Mouse (Mus musculus) lung, postnatal 4 days (tissue): Measurements from ENCODE around the gene Twnk.
"Not testable (repeated sequence)": the region's sequence is repeated elsewhere in the genome, so short reads cannot be mapped to it uniquely, and the experiment has no call there.

Source experiments
- DNase-seq, 2 experiments: peaks; one replicate each; pipeline ENCODE4 v3.0.0; 2021

The Twnk gene

DNA sequence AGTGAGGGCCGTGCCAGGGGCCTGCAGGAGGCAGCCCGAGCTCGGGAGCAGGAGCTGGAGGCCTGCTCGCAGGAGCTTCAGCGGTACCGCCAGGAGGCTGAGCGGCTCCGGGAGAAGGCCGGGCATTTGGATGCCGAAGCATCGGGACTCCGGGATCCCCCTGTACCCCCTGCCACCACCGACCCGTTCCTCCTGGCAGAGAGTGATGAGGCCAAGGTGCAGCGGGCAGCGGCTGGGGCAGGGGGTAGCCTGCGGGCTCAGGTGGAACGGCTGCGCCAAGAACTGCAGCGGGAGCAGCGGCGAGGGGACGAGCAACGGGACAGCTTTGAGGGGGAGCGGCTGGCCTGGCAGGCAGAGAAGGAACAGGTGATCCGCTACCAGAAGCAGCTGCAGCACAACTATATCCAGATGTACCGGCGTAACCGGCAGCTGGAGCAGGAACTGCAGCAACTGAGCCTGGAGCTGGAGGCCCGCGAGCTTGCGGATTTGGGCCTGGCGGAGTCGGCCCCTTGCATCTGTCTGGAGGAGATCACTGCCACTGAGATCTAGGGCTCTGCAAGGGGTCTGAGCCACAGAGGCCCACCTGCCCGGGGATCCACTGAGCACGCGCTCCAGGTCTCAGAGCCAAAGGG, 20.6 kb downstream of the Twnk start:
- DNase-seq: peak in 1 of 2 experiments; percentile 28

DNA sequence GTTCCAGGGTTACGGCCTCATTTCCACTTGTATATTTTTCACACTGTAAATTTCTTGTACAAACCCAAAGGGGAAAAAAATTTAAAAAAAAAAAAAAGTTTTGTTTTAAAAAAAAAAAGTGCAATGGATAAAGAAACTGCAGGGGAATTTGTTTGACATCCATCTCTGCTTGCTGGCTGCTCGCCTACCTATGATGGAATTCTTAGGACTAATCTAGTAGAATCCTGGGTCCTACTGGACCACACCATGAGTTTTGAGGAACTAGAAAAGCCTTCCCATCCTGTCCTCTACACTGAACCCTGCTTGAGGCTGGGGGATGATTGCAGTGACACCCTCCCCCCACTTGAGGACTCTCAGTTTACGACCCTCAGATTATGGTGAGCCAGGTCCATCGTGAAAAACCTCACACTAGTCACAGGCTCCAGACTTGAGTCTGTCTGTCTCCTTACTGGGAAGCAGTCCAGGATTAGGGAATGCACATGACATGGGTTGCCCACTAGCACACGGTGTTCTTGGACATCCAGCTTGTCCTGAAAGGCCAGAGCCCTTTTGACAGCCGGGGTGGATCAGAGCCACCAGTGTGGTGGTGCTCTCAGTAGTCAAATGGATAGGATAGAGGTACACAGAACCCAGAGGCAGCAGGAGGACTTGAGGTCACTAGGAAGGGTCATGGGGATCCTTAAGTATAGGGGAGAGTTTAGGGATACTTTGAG, 21.7 kb downstream of the Twnk start:
- DNase-seq: peak in 1 of 2 experiments; percentile 18

DNA sequence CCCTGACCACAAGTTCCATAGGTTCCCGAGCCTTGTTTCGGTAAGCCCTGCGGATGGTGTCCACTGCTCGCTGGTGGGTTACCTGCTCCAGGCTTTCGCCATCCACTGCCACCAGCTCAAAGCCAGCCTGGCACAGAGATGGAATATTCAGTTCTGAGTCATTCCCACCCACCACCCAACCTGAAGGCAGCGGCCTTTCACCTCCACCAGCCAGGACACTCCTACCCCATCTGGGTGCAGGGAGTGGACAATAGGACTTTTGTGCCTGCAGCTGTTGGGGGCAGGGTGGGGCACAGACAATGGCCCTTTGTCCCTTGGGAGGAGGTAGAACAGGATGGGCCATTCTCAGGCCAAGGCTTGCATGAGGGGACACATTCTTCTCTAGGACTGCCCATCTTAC, 22.4 kb downstream of the Twnk start:
- peak in 1 of 2 experiments; percentile 22 for DNase-seq

DNA sequence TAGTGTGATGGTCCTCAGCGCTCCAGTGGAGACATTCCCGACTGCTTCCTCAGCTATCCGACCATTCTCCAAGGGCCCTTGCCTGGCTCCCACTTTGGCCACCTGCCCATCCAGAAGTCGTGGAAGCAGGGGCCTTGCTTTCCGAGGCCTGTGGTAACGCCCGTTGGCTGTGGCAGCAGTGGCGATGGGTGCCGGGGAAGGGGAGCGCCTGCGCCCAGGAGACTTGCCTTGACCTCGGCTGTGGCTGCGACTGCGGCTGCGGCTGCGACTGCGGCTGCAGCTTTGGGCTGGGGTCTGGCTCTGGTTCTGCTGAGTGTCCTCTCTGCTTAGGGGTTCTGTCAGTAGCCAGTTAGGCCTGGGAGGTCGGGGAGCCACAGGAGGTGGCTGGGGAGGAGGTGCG, 23.3 kb downstream of the Twnk start:
- peak in 1 of 2 experiments; percentile 30 for DNase-seq

DNA sequence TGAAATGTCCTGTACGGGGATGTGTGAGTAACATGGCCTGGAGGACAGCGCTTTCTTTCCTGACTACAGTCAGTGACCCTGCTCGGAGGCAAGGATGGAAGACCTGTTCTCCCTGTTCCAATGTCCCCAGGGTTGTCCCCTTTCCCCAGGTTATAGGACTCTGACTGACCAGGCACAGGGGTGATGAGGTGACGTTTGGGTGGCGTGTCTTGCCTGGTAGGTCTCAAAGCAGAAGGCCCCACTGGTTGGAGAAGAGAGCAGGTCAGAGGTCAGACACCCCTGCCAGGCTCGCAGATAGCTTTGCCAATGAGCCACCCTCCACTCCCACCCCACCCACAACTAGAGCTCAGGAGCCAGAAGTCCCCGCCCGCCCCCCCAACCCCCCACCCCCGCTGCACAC, 24.1 kb downstream of the Twnk start:
- DNase-seq: no peak

DNA sequence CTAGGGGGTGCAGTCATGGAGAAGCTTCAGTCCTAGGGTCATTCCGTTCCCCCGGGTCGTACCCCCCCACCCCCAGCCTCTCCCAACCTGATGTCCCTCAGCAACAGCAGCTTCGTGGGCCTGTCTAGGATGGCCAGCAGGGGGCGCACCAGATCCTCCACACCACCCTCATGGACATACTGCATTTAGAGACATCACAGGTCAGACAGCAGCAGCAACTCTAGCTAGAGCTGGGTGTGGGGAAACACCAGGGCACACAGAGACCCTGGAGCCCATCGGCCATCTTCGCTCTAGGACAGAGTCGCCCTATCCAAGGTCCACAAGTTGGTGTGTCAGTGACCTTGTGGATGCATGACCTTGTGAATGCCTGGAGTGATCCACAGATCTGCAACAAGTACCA, 24.6 kb downstream of the Twnk start:
- peak; percentile 78 to 80 for DNase-seq

DNA sequence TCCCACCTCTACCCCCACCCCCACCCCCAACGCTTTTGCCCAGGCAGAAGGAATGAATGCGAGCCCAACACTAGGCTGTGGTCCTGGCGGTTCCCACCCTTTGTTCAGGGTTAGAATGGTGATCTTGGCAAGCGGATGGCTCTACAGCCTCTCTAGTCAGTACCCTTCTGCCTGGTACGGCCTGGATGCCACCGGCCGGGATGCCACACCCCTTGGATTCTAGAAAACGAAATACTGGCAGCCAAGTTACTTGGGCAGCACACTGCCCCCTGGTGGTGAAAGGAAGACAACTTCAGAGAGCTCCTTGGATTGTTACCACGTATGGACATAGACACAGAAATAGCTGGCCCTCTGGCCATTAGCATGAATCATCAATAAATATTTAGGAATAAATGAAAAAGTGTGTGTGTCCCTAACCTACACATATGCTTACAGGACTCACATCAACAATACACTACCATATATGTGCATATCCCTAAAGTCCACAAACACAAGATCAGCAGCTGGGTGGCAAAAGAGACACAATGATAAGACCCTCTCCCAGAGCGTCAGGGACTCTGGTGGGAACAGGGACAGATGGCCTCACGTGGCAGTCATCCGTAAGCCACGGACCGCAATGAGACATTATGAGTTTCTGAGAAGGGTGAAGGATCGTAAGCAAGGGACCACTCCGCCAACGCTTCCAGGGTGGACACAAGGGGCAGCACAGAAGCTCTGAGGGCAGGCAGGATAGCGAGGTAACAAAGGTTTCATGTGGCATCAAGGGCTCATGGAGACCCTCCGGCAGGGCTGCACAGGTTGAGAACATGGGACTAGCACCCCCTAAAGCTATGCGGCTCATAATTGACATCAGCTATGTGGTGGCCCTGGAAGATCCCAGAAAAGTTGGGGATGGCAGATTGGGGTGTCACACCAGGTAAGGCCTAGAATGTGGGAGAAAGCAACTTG, 25.6 kb downstream of the Twnk start:
- DNase-seq: peak; percentile 81 to 87

DNA sequence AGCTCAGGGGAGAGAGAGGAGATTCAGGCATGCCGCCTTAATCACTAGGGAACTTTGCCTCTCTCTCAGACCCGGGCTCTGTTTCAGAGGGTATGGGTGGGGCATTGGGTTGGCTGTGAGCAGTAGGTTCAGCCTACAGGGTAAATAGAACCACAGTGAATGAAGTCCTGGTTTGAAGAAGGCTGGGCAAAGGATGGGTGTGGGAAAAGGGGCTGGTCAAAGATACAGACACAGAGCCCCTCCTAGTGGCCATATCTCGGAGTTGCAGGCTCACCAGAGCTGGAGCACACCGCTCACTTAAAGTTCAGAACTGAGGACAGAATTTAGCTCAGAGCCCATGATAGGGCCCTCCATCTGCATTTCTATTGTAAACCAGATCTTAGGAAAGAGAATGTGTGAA, 26.3 kb downstream of the Twnk start:
- DNase-seq: peak; percentile 82 to 86

DNA sequence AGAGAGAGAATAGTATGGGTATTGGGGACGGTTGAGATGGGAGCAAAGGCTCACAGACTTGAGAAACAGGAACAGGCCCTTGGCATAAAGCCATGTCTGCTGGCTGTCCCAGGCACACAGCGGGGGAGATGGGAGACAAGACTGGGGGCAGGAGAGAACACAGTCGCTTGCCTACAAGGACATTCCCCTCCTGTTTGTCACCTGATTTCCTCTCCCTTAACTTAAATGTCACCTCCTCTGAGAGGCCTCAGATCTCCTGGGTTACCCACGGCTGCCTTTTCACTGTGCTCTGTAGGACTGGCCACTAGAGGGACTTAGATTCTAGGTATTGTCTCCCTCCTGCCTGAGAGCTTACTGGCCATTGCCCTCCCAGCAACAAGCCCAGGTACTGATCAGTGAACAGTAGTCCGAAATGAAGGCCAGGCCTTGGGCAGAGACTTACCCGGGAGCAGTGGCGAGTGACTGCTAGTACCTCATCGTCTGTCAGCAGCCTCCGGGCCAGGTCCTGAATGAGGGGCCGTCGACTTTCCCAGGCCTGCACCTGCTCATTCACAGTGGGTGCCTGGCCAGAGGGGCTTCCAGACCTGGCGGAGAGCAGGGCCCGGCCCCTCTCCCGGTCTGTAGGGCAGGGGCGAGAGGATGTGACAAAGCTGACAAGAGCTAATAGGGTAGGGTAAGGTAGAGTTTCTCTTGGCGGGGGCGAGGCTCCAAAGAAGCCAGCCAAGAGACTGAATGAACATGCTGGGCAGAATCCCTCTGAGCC, 27.3 kb downstream of the Twnk start:
- no peak for DNase-seq

DNA sequence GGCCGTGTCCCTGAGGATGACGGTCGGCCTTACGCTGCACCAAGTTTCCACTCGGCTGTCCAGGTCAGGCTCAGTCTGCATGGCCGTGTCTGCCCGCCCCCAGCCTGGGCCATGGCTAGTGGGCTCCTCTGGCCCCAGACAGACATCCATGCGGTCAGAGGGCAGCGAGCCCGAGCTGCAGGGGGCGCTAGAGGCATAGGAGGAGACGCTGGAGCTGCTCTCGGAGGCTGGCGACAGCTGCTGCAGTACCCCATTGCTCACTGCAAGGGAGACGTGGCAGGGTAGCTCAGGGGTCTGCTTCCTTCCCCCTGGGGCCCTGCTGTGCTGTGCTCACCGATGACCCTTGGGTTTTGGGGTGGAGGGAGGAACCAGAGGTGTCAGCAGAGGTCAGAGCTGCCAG, 31.4 kb downstream of the Twnk start:
- DNase-seq: peak; percentile 74 to 81

DNA sequence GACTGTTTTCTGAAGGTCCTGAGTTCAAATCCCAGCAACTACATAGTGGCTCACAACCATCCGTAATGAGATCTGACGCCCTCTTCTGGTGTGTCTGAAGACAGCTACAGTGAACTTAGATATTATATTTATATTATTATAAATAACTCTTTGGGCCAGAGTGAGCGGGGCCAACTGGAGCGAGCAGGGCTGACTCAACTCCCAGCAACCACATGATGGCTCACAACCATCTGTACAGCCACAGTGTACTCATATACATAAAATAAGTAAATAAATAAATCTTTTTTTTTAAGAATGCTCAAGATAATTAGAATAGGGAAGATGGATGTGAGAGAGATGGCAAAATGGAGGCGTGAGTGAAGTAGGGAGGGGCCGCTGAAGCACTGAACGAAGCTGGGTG, 32.7 kb downstream of the Twnk start:
- not testable (repeated sequence) for DNase-seq

DNA sequence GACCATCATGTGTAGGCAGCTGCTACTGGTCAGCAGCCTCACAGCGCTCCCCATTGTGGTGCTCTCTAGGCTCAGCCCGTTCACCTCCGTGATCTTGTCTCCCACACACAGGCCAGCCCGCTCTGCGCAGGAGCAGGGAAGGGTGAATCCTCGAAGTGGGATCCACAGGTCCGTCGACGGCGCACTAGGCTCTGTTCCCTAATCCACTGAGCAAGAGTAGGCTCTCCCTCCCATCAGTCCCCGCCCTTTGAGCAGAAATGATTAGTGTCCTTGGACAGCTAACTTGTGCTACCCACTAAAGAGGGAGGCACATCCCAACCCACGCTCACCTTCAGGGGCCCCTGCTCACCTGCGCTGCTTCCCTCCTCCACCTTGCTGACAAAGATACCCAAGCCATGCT, 34.8 kb downstream of the Twnk start:
- no peak for DNase-seq

DNA sequence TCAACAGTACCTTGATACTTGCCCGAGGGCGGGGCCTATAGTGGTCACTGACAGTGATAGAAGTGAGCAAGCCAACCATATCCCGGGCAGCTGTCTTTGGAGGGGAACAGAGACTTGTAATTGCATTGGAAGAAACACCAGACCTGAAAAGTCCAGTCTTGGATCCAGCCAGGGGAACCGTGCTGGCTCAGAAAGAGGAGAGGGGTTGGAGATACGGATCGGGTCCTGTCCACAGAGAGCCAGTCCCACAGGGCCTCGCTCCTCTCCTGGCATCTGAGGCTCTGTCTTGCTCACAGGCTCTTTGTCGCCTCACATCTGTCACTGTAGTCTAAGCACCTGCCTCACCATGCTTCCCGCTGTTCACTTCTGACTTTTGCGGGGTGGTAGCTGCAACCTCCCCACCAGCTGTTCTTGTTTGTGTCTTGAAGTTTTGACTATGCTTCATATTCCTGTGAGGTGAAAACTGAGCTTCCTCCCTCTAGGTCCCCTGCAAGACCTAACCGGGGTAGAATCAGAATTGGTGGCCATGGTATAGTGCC, 39.0 kb downstream of the Twnk start:
- DNase-seq: no peak

DNA sequence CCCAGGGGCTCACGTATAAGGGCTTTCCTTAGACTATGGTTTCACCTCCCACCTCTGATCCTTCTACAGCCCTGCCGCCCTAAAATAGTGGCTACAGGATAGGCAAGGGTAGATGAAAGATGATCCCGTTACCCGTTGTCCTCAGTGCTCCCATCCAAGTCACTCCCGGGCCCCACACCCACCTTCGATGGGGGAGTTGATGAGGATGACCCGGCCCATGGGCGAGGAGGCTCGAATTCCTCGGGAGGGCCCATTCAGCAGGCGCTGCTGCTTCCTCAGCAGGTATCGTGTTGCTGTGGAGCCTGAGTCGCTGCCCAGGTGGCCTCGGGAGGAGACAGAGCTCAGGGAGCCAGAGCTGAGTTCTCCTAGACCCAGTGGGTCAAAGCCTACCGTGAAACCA, 39.8 kb downstream of the Twnk start:
- no peak for DNase-seq

DNA sequence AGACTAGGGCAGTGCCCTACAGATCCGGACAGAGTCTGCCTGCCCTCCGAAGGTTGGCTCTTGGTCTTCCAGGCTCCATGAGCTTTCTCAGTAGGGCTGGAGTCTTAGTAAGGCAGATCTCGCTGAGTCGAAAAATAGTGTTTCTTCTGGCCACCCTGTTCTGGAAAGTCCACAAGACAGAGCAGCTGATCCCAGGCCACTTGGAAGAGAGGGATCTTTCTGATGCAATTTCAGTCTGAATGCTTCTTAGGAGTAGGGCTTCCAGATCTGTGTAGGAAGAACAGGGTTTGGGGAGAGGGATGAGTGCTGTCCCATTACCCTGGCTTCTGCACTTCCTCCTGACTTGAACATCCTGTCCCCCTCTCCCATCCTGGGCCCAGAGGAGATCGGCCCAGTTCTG, 40.2 kb downstream of the Twnk start, which contains the start of gene Pdzd7:
Gene Pdzd7 (minus strand): TSS at position 67 of the 400 bp plus-strand sequence.
- no peak for DNase-seq

DNA sequence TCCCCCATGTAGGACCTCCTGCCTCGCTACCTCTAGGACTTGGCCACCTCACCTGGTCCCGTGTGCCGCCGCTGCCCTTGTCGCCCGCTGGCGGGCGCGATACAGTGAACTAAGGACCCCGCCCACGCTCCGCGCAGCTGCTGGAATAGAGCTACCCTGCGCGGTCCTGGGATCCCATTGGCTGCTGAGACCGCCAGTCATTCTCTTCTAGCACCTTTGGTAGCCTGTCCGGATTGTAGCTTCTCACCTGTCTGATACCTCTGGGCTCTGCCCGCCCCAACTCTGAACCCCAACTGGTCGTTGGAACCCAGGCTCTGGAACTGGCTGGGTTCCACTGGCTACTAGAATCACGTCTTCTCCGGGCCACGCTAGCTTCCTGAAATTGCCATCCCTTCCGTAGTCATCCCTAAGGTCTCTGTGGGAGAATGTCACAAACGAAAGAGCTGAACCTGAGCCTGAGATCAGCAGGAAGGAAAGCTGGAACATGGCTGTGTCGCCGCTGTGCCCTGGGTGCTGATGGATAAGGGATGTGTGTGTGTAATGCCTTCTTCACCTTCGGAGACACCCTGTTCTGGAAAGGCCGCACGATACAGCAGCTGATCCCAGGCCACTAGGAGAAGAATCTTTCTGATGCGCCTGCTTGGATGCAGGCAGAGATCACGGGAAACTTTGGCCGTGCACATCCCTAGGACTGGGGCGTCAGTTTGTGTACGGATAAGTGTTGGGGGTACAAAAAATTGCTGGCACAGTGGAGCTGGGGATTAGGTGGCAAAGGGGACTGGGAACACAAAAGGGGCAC, 41.3 kb downstream of the Twnk start:
- peak; percentile 89 to 93 for DNase-seq

DNA sequence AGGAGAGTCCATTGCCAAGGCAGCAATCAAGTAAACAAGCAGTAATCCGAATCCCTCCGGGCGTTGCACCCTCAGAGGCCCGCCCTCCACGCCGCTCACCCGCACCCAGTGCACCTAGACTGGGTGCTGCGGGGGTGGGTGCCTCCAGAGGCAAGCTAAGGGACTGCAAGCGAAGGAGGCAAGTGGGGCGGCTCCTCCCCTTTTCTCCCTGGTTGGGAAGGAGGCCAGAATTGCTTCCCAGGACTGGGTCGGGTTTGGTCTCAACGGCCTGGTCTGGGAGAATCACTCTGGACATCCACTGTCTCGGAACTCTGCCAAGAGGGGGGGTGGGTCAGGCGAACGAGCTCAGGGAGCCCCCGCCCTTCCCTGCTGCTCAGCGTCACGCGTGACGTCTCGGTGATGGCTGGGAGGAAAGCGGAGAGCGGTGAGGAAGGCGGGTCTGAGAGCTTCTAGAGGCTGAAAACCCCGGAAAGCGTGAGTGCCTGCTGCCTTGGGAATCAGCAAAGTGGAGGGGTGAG, 42.0 kb downstream of the Twnk start, which contains the start of gene Sfxn3:
Gene Sfxn3 (plus strand): TSS at position 87 of the 518 bp plus-strand sequence.
- peak; percentile 97 for DNase-seq

DNA sequence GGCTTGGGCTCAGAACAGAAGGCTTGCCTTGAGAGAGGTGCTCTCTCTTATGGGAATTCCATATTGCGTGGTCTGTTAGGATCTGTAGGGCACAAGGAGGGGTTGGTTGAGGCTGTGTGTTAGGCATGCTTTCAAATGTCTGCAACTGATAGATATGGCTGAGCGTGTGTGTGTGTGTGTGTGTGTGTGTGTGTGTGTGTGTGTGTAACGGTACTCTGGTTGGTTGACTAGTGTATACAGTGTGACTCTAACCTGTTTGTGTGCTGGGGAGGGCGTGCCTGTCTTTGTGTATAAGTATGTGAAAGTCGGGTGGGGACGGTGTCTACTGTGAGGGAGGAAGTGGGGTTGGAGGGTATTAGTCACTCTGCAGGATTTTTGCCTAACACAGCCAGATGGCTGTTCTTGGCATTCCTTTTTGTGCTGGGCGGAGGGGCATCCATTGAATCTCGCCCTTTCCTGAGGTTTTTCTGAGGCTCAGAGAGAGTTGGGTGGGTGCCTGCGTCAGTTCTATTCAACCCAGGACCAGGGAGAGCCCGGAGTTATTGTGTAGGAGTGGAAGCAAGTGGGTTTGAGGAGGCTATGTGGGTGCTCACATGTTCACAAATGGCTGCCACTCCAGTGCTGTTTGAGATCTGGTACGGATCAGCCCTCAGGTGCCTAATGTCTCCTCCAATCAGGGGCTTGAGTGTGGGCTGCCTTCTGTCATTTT, 42.6 kb downstream of the Twnk start:
- DNase-seq: peak; percentile 79 to 82

DNA sequence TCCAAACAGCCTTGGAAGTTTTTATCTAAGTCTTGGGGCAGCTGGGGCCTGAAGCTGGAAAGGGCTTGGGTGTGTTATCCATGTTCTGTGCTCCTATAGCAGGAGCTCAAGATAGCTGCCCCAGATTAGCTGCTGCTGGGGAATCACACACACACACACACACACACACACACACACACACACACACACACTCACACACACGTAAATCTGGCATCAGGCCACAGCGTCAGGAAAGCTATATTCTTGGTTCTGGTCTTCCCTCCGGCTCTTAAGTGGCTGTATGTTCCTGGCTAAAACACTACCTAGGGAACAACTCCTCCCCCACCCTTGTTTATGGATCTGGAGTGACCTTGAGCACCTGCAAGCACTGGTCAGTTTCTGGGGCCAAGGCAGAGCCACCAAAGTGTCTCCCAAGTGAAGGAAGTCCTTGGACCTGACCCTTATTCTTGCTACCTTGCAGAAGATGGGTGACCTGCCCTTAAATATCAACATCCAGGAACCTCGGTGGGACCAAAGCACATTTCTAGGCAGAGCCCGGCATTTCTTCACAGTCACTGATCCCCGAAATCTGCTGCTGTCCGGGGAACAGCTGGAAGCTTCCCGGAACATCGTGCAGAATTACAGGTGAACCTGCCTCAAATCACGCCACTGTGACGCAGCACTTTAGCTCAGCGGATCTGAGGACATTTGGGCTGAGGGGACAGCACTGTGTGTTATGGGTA, 43.3 kb downstream of the Twnk start:
- DNase-seq: no peak

DNA sequence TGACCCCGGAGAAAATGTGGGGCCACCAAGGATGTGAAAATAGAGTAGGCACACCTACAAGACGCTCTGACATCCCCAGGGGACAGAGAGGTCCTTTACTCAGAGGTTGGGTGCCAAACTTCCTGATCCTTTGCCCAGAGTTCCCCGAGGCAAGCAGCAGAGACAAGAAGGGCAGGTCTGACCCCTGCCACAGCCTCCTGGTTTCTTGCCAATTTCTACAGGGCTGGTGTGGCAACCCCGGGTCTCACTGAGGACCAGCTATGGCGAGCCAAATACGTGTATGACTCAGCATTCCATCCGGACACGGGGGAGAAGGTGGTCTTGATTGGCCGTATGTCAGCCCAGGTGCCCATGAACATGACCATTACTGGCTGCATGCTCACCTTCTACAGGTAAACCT, 44.1 kb downstream of the Twnk start:
- DNase-seq: no peak
